Mouse (Mus musculus) thymus, postnatal 36 days (tissue): ENCODE measurements around the gene Abcc4.
A peak's percentile ranks its signal among the peaks of the same experiment; 100 is the strongest.
"Not testable (repeated sequence)": the region's sequence is repeated elsewhere in the genome, so short reads cannot be mapped to it uniquely, and the experiment has no call there.

Experiments
- DNase-seq, 2 experiments: peaks; one replicate each; pipeline ENCODE4 v3.0.0; 2022; ENCODE audit warnings: mixed read lengths in 2 of 2

Abcc4 gene

GRCm38 (mm10) chr14:118676308-118676994 is 29.6 kb downstream of the Abcc4 start:
- DNase-seq = no peak

- no peak for DNase-seq
Measured at GRCm38 (mm10) chr14:118674705-118675139, 31.3 kb downstream of the Abcc4 start.

- no peak for DNase-seq
Measured at GRCm38 (mm10) chr14:118674224-118674623, 31.8 kb downstream of the Abcc4 start.

- peak; percentile 36 to 47 for DNase-seq
Measured at GRCm38 (mm10) chr14:118673501-118673900, 32.5 kb downstream of the Abcc4 start.

GRCm38 (mm10) chr14:118672931-118673330 is 33.1 kb downstream of the Abcc4 start:
- not testable (repeated sequence) for DNase-seq

GRCm38 (mm10) chr14:118667499-118667898 is 38.5 kb downstream of the Abcc4 start:
- DNase-seq = no peak

GRCm38 (mm10) chr14:118664661-118665060 is 41.4 kb downstream of the Abcc4 start:
- DNase-seq = no peak

- no peak for DNase-seq
Measured at GRCm38 (mm10) chr14:118662625-118663276, 43.3 kb downstream of the Abcc4 start.

GRCm38 (mm10) chr14:118662124-118662523 is 43.9 kb downstream of the Abcc4 start:
- no peak for DNase-seq

GRCm38 (mm10) chr14:118659230-118659629 is 46.8 kb downstream of the Abcc4 start:
- no peak for DNase-seq

- no peak for DNase-seq
Measured at GRCm38 (mm10) chr14:118658328-118658692, 47.7 kb downstream of the Abcc4 start.

GRCm38 (mm10) chr14:118657673-118658327 is 48.2 kb downstream of the Abcc4 start:
- no peak for DNase-seq

- no peak for DNase-seq
Measured at GRCm38 (mm10) chr14:118657206-118657605, 48.8 kb downstream of the Abcc4 start.

- no peak for DNase-seq
Measured at GRCm38 (mm10) chr14:118656036-118656435, 50.0 kb downstream of the Abcc4 start.

GRCm38 (mm10) chr14:118654903-118655302 is 51.1 kb downstream of the Abcc4 start:
- no peak for DNase-seq

GRCm38 (mm10) chr14:118651704-118652439 is 54.1 kb downstream of the Abcc4 start:
- DNase-seq = no peak

GRCm38 (mm10) chr14:118649895-118650256 is 56.1 kb downstream of the Abcc4 start:
- DNase-seq = no peak

GRCm38 (mm10) chr14:118649199-118649894 is 56.7 kb downstream of the Abcc4 start:
- no peak for DNase-seq

GRCm38 (mm10) chr14:118642940-118643591 is 63.0 kb downstream of the Abcc4 start:
- not testable (repeated sequence) for DNase-seq

GRCm38 (mm10) chr14:118642140-118642539 is 63.9 kb downstream of the Abcc4 start:
- DNase-seq = no peak

GRCm38 (mm10) chr14:118638447-118639275 is 67.4 kb downstream of the Abcc4 start:
- no peak for DNase-seq
